Mouse (Mus musculus) kidney, adult 2 months (tissue): ENCODE data around the gene Tnfsf11. TPM values are rescaled to one million over a fixed set of nuclear protein-coding genes. Genes with fewer than 3 reads are reported as not detected.

Experiments used
- DNase-seq: peaks from one replicate; pipeline ENCODE4 v3.0.0; 2021
- H3K27ac ChIP-seq: fragments of 200-500 bp; 2 replicates; pipeline ENCODE4 v1.5.1; 2012; ENCODE audit warnings: low read depth, low read length, control low read depth, inconsistent platforms; ENCODE audit not compliant: insufficient read depth
- H3K27me3 ChIP-seq: fragments of 200-500 bp; replicated peaks from 2 replicates; pipeline ENCODE4 v1.6.1; 2012; ENCODE audit warnings: mild to moderate bottlenecking, moderate library complexity, low read length, inconsistent platforms; ENCODE audit not compliant: control insufficient read depth, insufficient read depth
- H3K36me3 ChIP-seq: fragments of 200-500 bp; 2 replicates; pipeline ENCODE4 v1.6.1; 2012; ENCODE audit warnings: mild to moderate bottlenecking, moderate library complexity, low read length, inconsistent platforms; ENCODE audit not compliant: control insufficient read depth, insufficient read depth
- H3K4me1 ChIP-seq: fragments of 200-500 bp; 2 replicates; pipeline ENCODE4 v1.6.1; 2011; ENCODE audit warnings: low read length; ENCODE audit not compliant: control insufficient read depth, insufficient read depth
- H3K4me3 ChIP-seq: fragments of 200-500 bp; 2 replicates; pipeline ENCODE4 v1.5.1; 2011; ENCODE audit warnings: mild to moderate bottlenecking, low read depth, low read length, control low read depth; ENCODE audit not compliant: insufficient read depth
- CTCF ChIP-seq: fragments of 200-500 bp; conservative IDR thresholded peaks from 2 replicates; pipeline ENCODE4 v1.5.1; 2011; ENCODE audit warnings: low read depth, mild to moderate bottlenecking, control low read depth, low read length, moderate library complexity, mixed read lengths; ENCODE audit not compliant: insufficient read depth, insufficient read length
- POLR2A ChIP-seq: fragments of 200-500 bp; IDR thresholded peaks from one replicate; pipeline ENCODE4 v1.6.1; 2011; ENCODE audit warnings: low read depth, low read length, control low read depth
- WGBS: fragments of 180-500 bp; shearing (Covaris S2); methylation state at CpG from one replicate; pipeline ENCODE4 v1.1.7; 2018; 5-methylcytosine and 5-hydroxymethylcytosine counted together
- polyA plus RNA-seq: library from polyadenylated mRNA; depleted of rRNA; stranded (reverse); fragments of >200 nt; gene quantifications from 2 replicates; pipeline ENCODE4 v1.2.3, GENCODE M21; 2012; rRNA removed

Gene Tnfsf11
- polyA plus RNA-seq, 1 experiment: 0.16 TPM

DNA sequence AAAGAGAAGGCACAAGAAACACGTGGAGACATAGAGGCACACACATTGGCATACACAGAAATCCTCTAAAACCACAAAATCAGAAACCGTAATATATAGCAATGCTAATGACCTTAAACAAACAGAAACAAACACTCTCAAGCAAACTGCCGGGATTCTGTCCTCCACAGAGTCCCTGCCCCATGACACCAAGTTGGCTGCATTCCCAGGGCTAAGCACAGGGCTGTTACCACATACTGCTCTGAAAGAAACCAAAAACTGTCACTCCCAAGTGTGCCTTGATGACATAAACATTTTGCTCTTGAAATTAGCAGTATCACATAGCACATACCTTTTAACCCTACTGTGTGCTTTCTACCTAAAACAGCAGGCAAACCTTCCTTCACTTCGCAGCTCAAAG is 71.7 kb downstream of the Tnfsf11 start:
- Histone ChIP-seq H3K4me1 (no peaks in the 10 kb centered on the region), H3K4me3 (no peak overlapping the region), H3K27me3 (no peaks in the 10 kb centered on the region), H3K36me3 (no peaks in the 10 kb centered on the region), H3K27ac (no peak overlapping the region)
- WGBS: 41% methylated on average over 4 of the region's 4 CpGs
- peak; percentile 29 for DNase-seq
- no peak for TF ChIP-seq POLR2A
- no peak for TF ChIP-seq CTCF

GRCm38 (mm10) chr14:78235296-78235695 is 72.5 kb downstream of the Tnfsf11 start:
- TF ChIP-seq POLR2A (no peak), CTCF (no peak)
- Histone ChIP-seq H3K4me1 (no peaks in the 10 kb centered on the region), H3K27ac (no peak overlapping the region), H3K27me3 (no peaks in the 10 kb centered on the region), H3K36me3 (no peaks in the 10 kb centered on the region), H3K4me3 (no peak overlapping the region)
- WGBS: 28% methylated on average over 3 of the region's 3 CpGs
- DNase-seq: no peak

DNA sequence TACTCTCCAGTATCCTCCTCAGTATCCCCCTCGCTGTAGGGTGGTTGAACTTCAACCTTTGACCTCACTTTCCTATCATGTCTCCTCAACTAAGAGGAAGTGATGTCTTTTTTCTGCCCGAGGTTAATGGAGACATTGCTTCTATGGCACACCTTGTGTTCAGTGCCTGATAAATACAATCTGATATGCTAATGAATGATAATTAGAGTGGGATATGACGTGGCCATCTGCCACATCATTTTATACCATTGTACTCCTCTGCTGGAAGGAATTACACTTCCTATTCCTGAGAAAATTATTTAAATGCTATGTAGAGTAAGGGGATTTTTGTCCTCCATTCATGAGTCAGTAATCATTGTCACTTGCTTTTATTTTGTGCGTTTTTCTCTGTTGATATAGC is 78.8 kb downstream of the Tnfsf11 start:
- no peak for DNase-seq
- Histone ChIP-seq H3K4me1 (no peaks in the 10 kb centered on the region), H3K4me3 (no peak overlapping the region), H3K27ac (no peak overlapping the region), H3K36me3 (no peaks in the 10 kb centered on the region), H3K27me3 (no peaks in the 10 kb centered on the region)
- WGBS: 58% methylated on average over 4 of the region's 4 CpGs
- no peak for TF ChIP-seq CTCF
- TF ChIP-seq POLR2A: no peak

Other genes starting within 250 kb of the Tnfsf11 start
- not detected in 2 replicates for gene Fam216b, start 219.0 kb downstream of the Tnfsf11 start, polyA plus RNA-seq
- gene Akap11, start 228.8 kb upstream of the Tnfsf11 start, polyA plus RNA-seq: 7.0 and 9.1 TPM in 2 replicates